Mouse (Mus musculus) CD4-positive, CD25-positive, alpha-beta regulatory T cell, adult 9 weeks (primary cell): Measurements from ENCODE around the gene Gm20738. TPM values are rescaled to one million over a fixed set of nuclear protein-coding genes. Genes with fewer than 3 reads are reported as not detected.

ENCODE experiments used
- polyA plus RNA-seq: library from polyadenylated mRNA; unstranded; fragments of 100-300 nt; shearing (Covaris generic); gene quantifications from one replicate; pipeline ENCODE4 v1.2.1, GENCODE M21; 2017

The Gm20738 gene
- polyA plus RNA-seq = not detected

DNA sequence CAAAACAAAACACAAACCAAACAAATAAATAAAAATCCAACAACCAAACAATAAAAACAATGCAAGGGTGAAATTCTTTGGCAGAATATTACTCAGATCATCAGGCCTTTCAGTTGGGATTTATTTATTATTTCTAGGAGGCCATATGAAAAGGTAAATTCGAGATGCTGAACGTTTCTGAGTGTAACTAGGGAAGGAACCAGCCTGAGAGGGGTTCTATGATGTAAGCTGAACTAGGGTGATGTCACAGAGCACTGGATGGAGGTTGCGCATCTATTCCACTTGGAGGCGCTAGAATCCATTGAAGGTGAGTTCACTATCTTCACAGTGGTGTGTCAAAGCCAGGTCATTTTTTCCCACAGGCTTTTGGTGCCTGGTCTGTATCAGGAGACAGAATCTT is at the start of gene Gm20738:
Gm20738 (plus strand) TSS at position 301 of the 400 bp plus-strand sequence.

